Mouse (Mus musculus): ENCODE measurements around the gene Olfr441.
A peak's percentile ranks its signal among the peaks of the same experiment; 100 is the strongest.
"Not testable (repeated sequence)": the region's sequence is repeated elsewhere in the genome, so short reads cannot be mapped to it uniquely, and the experiment has no call there.

The Olfr441 gene

GRCm38 (mm10) chr6:43106069-43106468 lies at the start of gene Olfr441:
Olfr441 (plus strand) TSS chr6:43106369.
- DNase-seq: not testable (repeated sequence)

DNA sequence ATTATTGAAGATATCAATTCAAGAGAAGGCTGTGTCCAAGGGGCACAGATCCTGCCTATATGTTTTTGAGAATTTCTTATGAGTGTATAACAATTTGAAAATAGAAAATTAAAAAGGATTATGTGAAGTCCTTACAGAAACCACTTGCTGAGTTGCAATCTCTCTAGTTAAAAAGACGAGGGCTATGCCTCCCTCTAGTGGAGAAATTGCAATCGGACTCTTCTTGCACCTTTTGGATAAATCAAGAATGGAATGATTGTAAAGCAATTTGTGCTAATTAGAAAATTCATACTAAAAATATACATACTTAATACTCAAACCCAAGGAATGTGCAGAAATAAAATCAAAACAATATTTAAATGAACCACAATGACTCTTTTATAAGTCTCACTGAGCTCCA lies 27.4 kb upstream of the Olfr441 start:
- peak; percentile 23 for DNase-seq

DNA sequence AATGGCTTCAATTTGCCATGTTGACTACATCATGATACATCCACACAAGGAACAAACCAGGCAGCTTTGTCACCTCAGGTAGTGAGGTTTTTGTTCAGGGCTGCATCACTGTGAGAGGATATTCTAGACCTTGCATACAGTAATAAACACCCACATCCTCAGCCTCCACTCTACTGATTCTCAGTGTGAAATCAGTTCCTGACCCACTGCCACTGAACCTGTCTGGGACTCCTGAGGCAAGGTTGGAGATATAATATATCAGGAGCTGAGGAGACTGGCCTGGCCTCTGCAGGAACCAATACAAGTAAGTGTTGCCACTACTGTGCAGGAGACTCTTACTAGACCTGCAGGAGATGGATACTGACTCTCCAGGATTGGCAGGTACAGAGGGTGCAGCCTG lies 24.8 kb upstream of the Olfr441 start:
- not testable (repeated sequence) for DNase-seq

- DNase-seq: not testable (repeated sequence)
Observed at GRCm38 (mm10) chr6:43146267-43146666, 40.1 kb downstream of the Olfr441 start, which contains the start of gene Olfr237-ps1. Olfr237-ps1 (plus strand) TSS chr6:43146567.

DNA sequence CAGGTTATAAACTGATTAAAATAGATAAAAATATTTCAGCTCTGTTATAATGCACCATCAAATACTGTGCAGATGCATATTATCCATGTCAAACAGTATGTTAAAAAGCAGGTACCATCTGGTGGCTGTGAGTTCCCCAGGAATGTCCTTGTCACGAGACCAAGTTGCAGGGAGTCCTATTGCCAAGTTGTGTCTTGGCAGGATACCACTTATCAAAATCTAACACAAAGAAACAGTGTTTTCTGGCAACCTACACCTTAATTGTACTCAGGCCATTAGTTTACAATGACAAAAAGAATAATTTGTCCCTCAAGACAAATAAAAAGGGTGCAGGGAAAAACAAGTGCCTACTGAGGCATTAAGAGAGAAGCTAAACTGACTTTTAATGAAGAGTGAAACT lies 53.3 kb downstream of the Olfr441 start:
- DNase-seq: peak; percentile 0

DNA sequence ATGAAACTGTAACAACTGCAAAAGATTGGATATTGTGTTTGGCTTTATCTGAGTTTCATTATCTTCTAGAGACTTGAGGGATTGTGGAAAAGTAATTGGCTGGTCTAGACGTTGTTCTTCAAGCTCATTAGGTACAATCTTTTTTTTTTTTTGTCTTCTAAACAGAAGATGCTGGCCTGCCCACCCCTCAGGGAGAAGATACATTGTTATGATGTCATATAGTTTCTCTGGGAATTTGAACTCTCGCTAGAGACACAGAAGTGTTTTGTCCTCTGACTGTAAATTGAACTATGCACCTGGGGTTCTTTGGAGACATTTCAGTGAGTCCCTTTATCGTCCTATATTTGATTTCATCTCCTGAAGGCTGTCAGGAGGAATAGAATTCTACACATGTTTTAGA lies 56.8 kb downstream of the Olfr441 start, which contains the start of gene Olfr437:
TSS of gene Olfr437 (plus strand) at position 301 of the 400 bp plus-strand sequence.
- no peak for DNase-seq

- no peak for DNase-seq
Observed at GRCm38 (mm10) chr6:43167246-43167645, 61.1 kb downstream of the Olfr441 start.
